Mouse (Mus musculus) MEL (cell line): ENCODE measurements around the gene Prdm11. TPM values are rescaled to one million over a fixed set of nuclear protein-coding genes. Genes with fewer than 3 reads are reported as not detected.
A peak's percentile ranks its signal among the peaks of the same experiment; 100 is the strongest.

Source experiments
- DNase-seq: peaks from one replicate; pipeline ENCODE4 v3.0.0; 2011; ENCODE audit warnings: low read depth, low spot score
- H3K27ac ChIP-seq: 2 replicates; pipeline ENCODE4 v1.5.1; 2012; ENCODE audit warnings: low read depth, mild to moderate bottlenecking, control low read depth, low read length, moderate library complexity; ENCODE audit not compliant: control insufficient read depth
- H3K27me3 ChIP-seq, 2 experiments: fragments of 150-350 bp in 1 of 2; sonication (generic) in 1 of 2; 2 replicates each; pipeline ENCODE4 v1.6.1; 2012; ENCODE audit warnings: low read length in 2 of 2, mild to moderate bottlenecking in 2 of 2, improper control_type of control experiment in 1 of 2, moderate library complexity in 1 of 2; ENCODE audit not compliant: insufficient read depth in 2 of 2, control insufficient read depth in 1 of 2
- H3K36me3 ChIP-seq, 2 experiments: 2 replicates each; pipeline ENCODE4 v1.6.1; 2012 to 2014; ENCODE audit warnings: low read length in 2 of 2, improper control_type of control experiment in 1 of 2, inconsistent platforms in 1 of 2, mild to moderate bottlenecking in 1 of 2; ENCODE audit not compliant: insufficient read depth in 2 of 2, control insufficient read depth in 1 of 2
- H3K4me1 ChIP-seq, 2 experiments: fragments of 150-350 bp in 1 of 2; sonication (generic) in 1 of 2; 2 replicates each; pipeline ENCODE4 v1.6.1; 2012; ENCODE audit warnings: low read length in 2 of 2, improper control_type of control experiment in 1 of 2, mild to moderate bottlenecking in 1 of 2; ENCODE audit not compliant: insufficient read depth in 2 of 2, control insufficient read depth in 1 of 2
- H3K4me3 ChIP-seq, 2 experiments: fragments of 150-350 bp in 1 of 2; sonication (generic) in 1 of 2; 2 replicates each; pipeline ENCODE4 v1.5.1; 2012; ENCODE audit warnings: low read depth in 2 of 2, low read length in 2 of 2, mild to moderate bottlenecking in 2 of 2, moderate library complexity in 2 of 2, control low read depth in 1 of 2, improper control_type of control experiment in 1 of 2; ENCODE audit not compliant: control insufficient read depth in 1 of 2, insufficient read depth in 1 of 2
- H3K79me2 ChIP-seq: 2 replicates; pipeline ENCODE4 v1.6.1; 2012; ENCODE audit warnings: mild to moderate bottlenecking, low read length, moderate library complexity; ENCODE audit not compliant: control insufficient read depth, poor library complexity, insufficient read depth
- H3K9ac ChIP-seq: 2 replicates; pipeline ENCODE4 v1.6.1; 2012; ENCODE audit warnings: low read depth, mild to moderate bottlenecking, control low read depth, low read length, moderate library complexity; ENCODE audit not compliant: control insufficient read depth, poor library complexity, severe bottlenecking
- H3K9me3 ChIP-seq: fragments of 150-350 bp; sonication (generic); replicated peaks from 2 replicates; pipeline ENCODE4 v1.6.1; 2012; ENCODE audit warnings: mild to moderate bottlenecking, low read length, improper control_type of control experiment, moderate library complexity; ENCODE audit not compliant: insufficient read depth
- BHLHE40 ChIP-seq: IDR thresholded peaks from 2 replicates; pipeline ENCODE4 v1.6.1; 2012; ENCODE audit warnings: low read depth, mild to moderate bottlenecking, inconsistent platforms, low read length, improper control_type of control experiment, borderline replicate concordance
- ELF1 ChIP-seq: IDR thresholded peaks from 2 replicates; pipeline ENCODE4 v1.6.1; 2014; ENCODE audit warnings: low read depth, mild to moderate bottlenecking, inconsistent platforms, low read length, improper control_type of control experiment, moderate library complexity
- EP300 ChIP-seq, 2 experiments: IDR thresholded peaks; 2 replicates each; pipeline ENCODE4 v1.6.1; 2011; ENCODE audit warnings: improper control_type of control experiment in 2 of 2, low read length in 2 of 2, low read depth in 1 of 2, mild to moderate bottlenecking in 1 of 2
- ETS1 ChIP-seq: IDR thresholded peaks from 2 replicates; pipeline ENCODE4 v1.6.1; 2012; ENCODE audit warnings: low read depth, mild to moderate bottlenecking, inconsistent platforms, low read length, improper control_type of control experiment, moderate library complexity
- GATA1 ChIP-seq: IDR thresholded peaks from 2 replicates; pipeline ENCODE4 v1.6.1; 2011; ENCODE audit warnings: low read depth, low read length, improper control_type of control experiment
- HCFC1 ChIP-seq: IDR thresholded peaks from 2 replicates; pipeline ENCODE4 v1.6.1; 2012; ENCODE audit warnings: low read depth, mild to moderate bottlenecking, inconsistent platforms, low read length, improper control_type of control experiment, moderate library complexity
- KAT2A ChIP-seq: conservative IDR thresholded peaks from 2 replicates; pipeline ENCODE4 v1.6.1; 2012; ENCODE audit warnings: low read depth, low read length, improper control_type of control experiment, inconsistent platforms
- MAFK ChIP-seq: IDR thresholded peaks from 2 replicates; pipeline ENCODE4 v1.6.1; 2011; ENCODE audit warnings: low read depth, mild to moderate bottlenecking, low read length, improper control_type of control experiment, borderline replicate concordance
- MAX ChIP-seq: IDR thresholded peaks from 2 replicates; pipeline ENCODE4 v1.6.1; 2011; ENCODE audit warnings: low read length, improper control_type of control experiment
- MAZ ChIP-seq: IDR thresholded peaks from 2 replicates; pipeline ENCODE4 v1.6.1; 2012; ENCODE audit warnings: low read depth, mild to moderate bottlenecking, inconsistent platforms, low read length, improper control_type of control experiment
- MEF2A ChIP-seq: IDR thresholded peaks from 2 replicates; pipeline ENCODE4 v1.6.1; 2014; ENCODE audit warnings: low read depth, mild to moderate bottlenecking, inconsistent platforms, low read length, improper control_type of control experiment; ENCODE audit not compliant: poor library complexity, insufficient replicate concordance, severe bottlenecking; ENCODE audit errors: extremely low read depth
- MXI1 ChIP-seq: IDR thresholded peaks from 2 replicates; pipeline ENCODE4 v1.6.1; 2011; ENCODE audit warnings: mild to moderate bottlenecking, low read depth, low read length, improper control_type of control experiment
- MYB ChIP-seq: IDR thresholded peaks from 2 replicates; pipeline ENCODE4 v1.6.1; 2011; ENCODE audit warnings: mild to moderate bottlenecking, low read depth, low read length, improper control_type of control experiment
- MYC ChIP-seq: IDR thresholded peaks from 2 replicates; pipeline ENCODE4 v1.6.1; 2011; ENCODE audit warnings: low read depth, mild to moderate bottlenecking, low read length, improper control_type of control experiment, moderate library complexity
- NELFE ChIP-seq: IDR thresholded peaks from 2 replicates; pipeline ENCODE4 v1.6.1; 2011; ENCODE audit warnings: low read depth, low read length, improper control_type of control experiment
- POLR2A ChIP-seq, 2 experiments: IDR thresholded peaks; 2 replicates each; pipeline ENCODE4 v1.6.1; 2011 to 2012; ENCODE audit warnings: low read length in 2 of 2, mild to moderate bottlenecking in 2 of 2, control low read depth in 1 of 2, improper control_type of control experiment in 1 of 2, low read depth in 1 of 2, moderate library complexity in 1 of 2; ENCODE audit not compliant: control insufficient read depth in 1 of 2, insufficient read depth in 1 of 2, poor library complexity in 1 of 2
- POLR2AphosphoS5 ChIP-seq: IDR thresholded peaks from 2 replicates; pipeline ENCODE4 v1.6.1; 2012; ENCODE audit warnings: low read depth, borderline replicate concordance, mild to moderate bottlenecking, inconsistent platforms, low read length, moderate library complexity, mixed read lengths
- RCOR1 ChIP-seq: IDR thresholded peaks from 2 replicates; pipeline ENCODE4 v1.6.1; 2012; ENCODE audit warnings: low read depth, mild to moderate bottlenecking, inconsistent platforms, low read length, improper control_type of control experiment
- SIN3A ChIP-seq: IDR thresholded peaks from 2 replicates; pipeline ENCODE4 v1.6.1; 2012; ENCODE audit warnings: low read length, improper control_type of control experiment, inconsistent platforms
- TAL1 ChIP-seq: IDR thresholded peaks from 2 replicates; pipeline ENCODE4 v1.6.1; 2012; ENCODE audit warnings: mild to moderate bottlenecking, inconsistent platforms, low read length, moderate library complexity, mixed read lengths
- TCF12 ChIP-seq: IDR thresholded peaks from 2 replicates; pipeline ENCODE4 v1.6.1; 2014; ENCODE audit warnings: low read depth, mild to moderate bottlenecking, inconsistent platforms, low read length, improper control_type of control experiment, moderate library complexity
- UBTF ChIP-seq: IDR thresholded peaks from 2 replicates; pipeline ENCODE4 v1.6.1; 2012; ENCODE audit warnings: low read depth, mild to moderate bottlenecking, inconsistent platforms, low read length, improper control_type of control experiment, moderate library complexity, borderline replicate concordance; ENCODE audit not compliant: insufficient read depth
- USF2 ChIP-seq, 2 experiments: IDR thresholded peaks; 2 replicates each; pipeline ENCODE4 v1.6.1; 2011 to 2012; ENCODE audit warnings: improper control_type of control experiment in 2 of 2, low read length in 2 of 2, borderline replicate concordance in 1 of 2, inconsistent platforms in 1 of 2, low read depth in 1 of 2, mild to moderate bottlenecking in 1 of 2; ENCODE audit not compliant: insufficient read depth in 1 of 2
- ZKSCAN1 ChIP-seq: IDR thresholded peaks from 2 replicates; pipeline ENCODE4 v1.6.1; 2012; ENCODE audit warnings: low read depth, mild to moderate bottlenecking, inconsistent platforms, low read length, improper control_type of control experiment, moderate library complexity
- ZNF384 ChIP-seq: IDR thresholded peaks from 2 replicates; pipeline ENCODE4 v1.6.1; 2012; ENCODE audit warnings: low read depth, mild to moderate bottlenecking, inconsistent platforms, low read length, improper control_type of control experiment
- polyA plus RNA-seq, 2 experiments: library from polyadenylated mRNA; stranded (reverse) in 1 of 2; unstranded in 1 of 2; fragments of >175 nt in 1 of 2; fragments of >200 nt in 1 of 2; gene quantifications; 2 replicates each; pipeline versions ENCODE4 v1.2.1 to v1.2.4; 2012; ENCODE audit warnings: low replicate concordance in 2 of 2, low read depth in 1 of 2; ENCODE audit not compliant: insufficient read length in 2 of 2, insufficient read depth in 1 of 2, missing spikeins in 1 of 2
- total RNA-seq: library from RNA; depleted of rRNA; stranded (reverse); fragments of 300-350 nt; gene quantifications from 2 replicates; pipeline ENCODE4 v1.2.3, GENCODE M21; 2012

Gene Prdm11
- total and polyA plus RNA-seq, 3 experiments: 5.5 to 9.2 TPM; not detected in 1

- Histone ChIP-seq H3K27me3 (no peaks in the 10 kb centered on the region), H3K9me3 (no peaks in the 10 kb centered on the region), H3K36me3 (peaks cover 0 to 18% of the 10 kb centered on the region in 2 experiments; a peak in 2 of 4 replicates), H3K4me3 (no peak overlapping the region), H3K27ac (no peak overlapping the region), H3K79me2 (no peaks in the 10 kb centered on the region), H3K4me1 (peaks cover 15 to 22% of the 10 kb centered on the region in 2 experiments), H3K9ac (no peak overlapping the region)
- no peak for TF ChIP-seq ZNF384
- no peak for TF ChIP-seq MAZ
- TF ChIP-seq POLR2AphosphoS5: no peak
- no peak for TF ChIP-seq GATA1
- no peak for TF ChIP-seq ETS1
- TF ChIP-seq MXI1: no peak
- no peak for TF ChIP-seq ELF1
- no peak for TF ChIP-seq MYC
- no peak for DNase-seq
Measured at GRCm38 (mm10) chr2:92984321-92985108, 61.5 kb downstream of the Prdm11 start.

- Histone ChIP-seq H3K79me2 (no peaks in the 10 kb centered on the region), H3K9me3 (no peaks in the 10 kb centered on the region), H3K27me3 (no peaks in the 10 kb centered on the region), H3K4me1 (peaks cover 15 to 22% of the 10 kb centered on the region in 2 experiments), H3K36me3 (peaks cover 0 to 18% of the 10 kb centered on the region in 2 experiments; a peak in 2 of 4 replicates), H3K27ac (peak overlapping the region; percentile 57), H3K9ac (no peak overlapping the region), H3K4me3 (peak overlapping the region in 1 of 2 experiments; percentile 13; a peak in 2 of 4 replicates)
- peak; percentile 79 for DNase-seq
- TF ChIP-seq EP300 (IDR thresholded peaks at IDR 0.05; ENCODE audit: low read depth in 1 of 2, low read length in 2 of 2) (peak; percentile 93 to 94), POLR2AphosphoS5 (no peak), GATA1 (peak; percentile 96), MAX (peak; percentile 61; the same call in 1 of the 2 replicates), MAFK (0 out of 2 replicates have a peak, but pooled peaks have one; percentile 28), HCFC1 (0 out of 2 replicates have a peak, but pooled peaks have one; percentile 34), MXI1 (no peak), MEF2A (peak; percentile 24; the same call in 1 of the 2 replicates), RCOR1 (peak; percentile 85), ELF1 (peak; percentile 29; the same call in 1 of the 2 replicates), NELFE (peak; percentile 31; the same call in 1 of the 2 replicates), SIN3A (peak; percentile 67), MAZ (peak; percentile 88), MYB (no peak; the same call in 1 of the 2 replicates), BHLHE40 (peak; percentile 33; the same call in 1 of the 2 replicates), ETS1 (peak; percentile 82), USF2 (IDR thresholded peaks at IDR 0.05; ENCODE audit: borderline replicate concordance in 1 of 2, insufficient read depth in 1 of 2, low read depth in 1 of 2, low read length in 2 of 2) (0 out of 4 replicates have a peak, but pooled peaks of 1 of the 2 experiments have one; percentile 32), TAL1 (peak; percentile 93), POLR2A (IDR thresholded peaks at IDR 0.05; ENCODE audit: control insufficient read depth in 1 of 2, insufficient read depth in 1 of 2, low read depth in 1 of 2, low read length in 2 of 2, poor library complexity in 1 of 2) (no peak), KAT2A (no peak; the same call in 1 of the 2 replicates), ZKSCAN1 (0 out of 2 replicates have a peak, but pooled peaks have one; percentile 37), TCF12 (peak; percentile 95), UBTF (no peak)
Measured at GRCm38 (mm10) chr2:92983273-92983620, 62.7 kb downstream of the Prdm11 start.
